Mouse (Mus musculus): Measurements from ENCODE around the gene Paqr4. TPM values are rescaled to one million over a fixed set of nuclear protein-coding genes. Genes with fewer than 3 reads are reported as not detected.
A peak's percentile ranks its signal among the peaks of the same experiment; 100 is the strongest.

Gene Paqr4
- polyA plus RNA-seq, 1 experiment from 2014 or later, result 26.3 TPM

DNA sequence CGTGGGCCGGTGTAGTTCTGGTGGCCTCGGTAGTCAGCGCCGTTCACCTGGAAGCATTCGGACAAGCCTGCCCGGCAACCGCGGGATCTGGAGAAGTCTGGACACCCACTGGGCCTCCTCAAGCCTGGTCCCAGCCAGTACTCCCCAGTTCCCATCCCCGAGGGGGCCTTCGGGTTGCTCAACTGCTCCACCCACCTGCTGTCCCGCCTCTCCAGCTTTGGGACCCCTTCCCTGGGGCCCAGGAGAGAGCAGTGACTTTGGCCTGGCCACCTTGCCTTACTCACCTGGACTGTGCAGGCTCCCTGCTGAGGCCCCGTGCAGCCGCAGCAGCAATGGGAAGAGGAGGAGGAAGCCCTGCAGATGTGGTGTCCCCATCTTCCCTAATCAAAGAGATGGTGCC, 4.0 kb upstream of the Paqr4 start:
- DNase-seq (ENCODE audit: low spot score) (peak; percentile 33), ATAC-seq (ENCODE audit: low FRiP score, low TSS enrichment) (no peak)
- no peaks in the 10 kb centered on the region for H3K36me3 ChIP-seq (ENCODE audit: control insufficient read depth, insufficient read depth, low read length)
- H3K27me3 ChIP-seq (ENCODE audit: control insufficient read depth, insufficient read depth, low read length), result peaks cover 8% of the 10 kb centered on the region; the same call in 1 of the 2 replicates
- H3K9me3 ChIP-seq (ENCODE audit: control insufficient read depth, low read length), result no peaks in the 10 kb centered on the region
- peaks cover 17% of the 10 kb centered on the region; the same call in 1 of the 2 replicates for H3K4me1 ChIP-seq (replicated peaks; ENCODE audit: control insufficient read depth, insufficient read depth)
- H3K9ac ChIP-seq (ENCODE audit: low read length), result no peak overlapping the region
- no peak overlapping the region for H3K27ac ChIP-seq (replicated peaks)
- 12% methylated on average over 14 of the region's 14 CpGs for WGBS
- no peak overlapping the region for H3K4me3 ChIP-seq (ENCODE audit: low read depth, low read length)
- TF ChIP-seq EP300 (optimal IDR thresholded peaks at IDR 0.05), result no peak
- TF ChIP-seq CTCF (IDR thresholded peaks at IDR 0.05; ENCODE audit: low read depth), result no peak
- H3K4me2 ChIP-seq (replicated peaks; ENCODE audit: low read depth), result peak overlapping the region; percentile 43; the same call in 1 of the 2 replicates

DNA sequence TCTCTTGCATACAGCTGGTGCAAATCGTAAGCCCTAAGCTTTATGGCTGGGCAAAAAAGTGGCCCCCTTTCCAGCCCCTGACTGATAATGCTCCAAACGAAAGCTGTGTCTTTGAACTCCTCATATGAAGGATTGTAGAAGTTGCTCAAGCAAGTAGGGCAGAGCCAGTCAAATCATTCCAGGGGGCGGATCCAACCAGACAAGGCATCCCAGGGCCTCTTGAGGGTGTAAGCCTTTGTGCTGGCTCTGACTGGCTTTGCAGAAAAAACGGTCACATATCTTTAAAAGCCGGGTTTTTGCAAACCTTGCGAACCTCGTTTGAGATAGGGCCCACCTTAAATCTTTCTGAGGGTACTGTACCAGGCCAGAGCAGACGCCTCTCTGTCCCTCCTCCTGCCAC, 3.4 kb upstream of the Paqr4 start:
- no peaks in the 10 kb centered on the region for H3K36me3 ChIP-seq (ENCODE audit: control insufficient read depth, insufficient read depth, low read length)
- WGBS, result 34% methylated on average over 8 of the region's 8 CpGs
- TF ChIP-seq CTCF (IDR thresholded peaks at IDR 0.05; ENCODE audit: low read depth) (no peak), EP300 (optimal IDR thresholded peaks at IDR 0.05) (no peak)
- H3K4me3 ChIP-seq (ENCODE audit: low read depth, low read length), result no peak overlapping the region
- no peak for DNase-seq (ENCODE audit: low spot score)
- no peak overlapping the region for H3K27ac ChIP-seq (replicated peaks)
- H3K9ac ChIP-seq (ENCODE audit: low read length), result no peak overlapping the region
- H3K9me3 ChIP-seq (ENCODE audit: control insufficient read depth, low read length), result no peaks in the 10 kb centered on the region
- no peak overlapping the region for H3K4me2 ChIP-seq (replicated peaks; ENCODE audit: low read depth)
- H3K27me3 ChIP-seq (ENCODE audit: control insufficient read depth, insufficient read depth, low read length), result peaks cover 8% of the 10 kb centered on the region; the same call in 1 of the 2 replicates
- H3K4me1 ChIP-seq (replicated peaks; ENCODE audit: control insufficient read depth, insufficient read depth), result peaks cover 15% of the 10 kb centered on the region; the same call in 1 of the 2 replicates
- ATAC-seq (ENCODE audit: low FRiP score, low TSS enrichment), result no peak

DNA sequence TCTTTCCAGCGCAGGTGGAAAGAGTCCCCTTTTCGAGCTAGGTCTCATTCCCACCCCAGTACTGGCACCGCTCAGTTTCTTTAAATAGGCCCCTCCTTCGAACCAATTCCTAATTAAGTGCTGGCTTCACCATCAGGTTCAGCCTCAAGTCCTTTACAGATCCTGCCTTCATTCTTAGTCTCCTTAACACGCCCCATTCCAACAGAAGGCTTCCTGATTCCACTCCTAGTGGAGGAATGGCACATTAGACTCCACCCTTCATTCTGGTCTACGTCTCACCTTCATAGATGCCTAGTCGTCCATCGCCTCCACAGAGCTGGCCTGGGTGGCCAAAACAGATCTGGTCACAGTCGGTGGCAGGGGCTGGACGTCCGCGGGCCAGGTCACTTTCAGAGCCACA, 2.3 kb upstream of the Paqr4 start:
- TF ChIP-seq EP300 (optimal IDR thresholded peaks at IDR 0.05) (no peak), CTCF (IDR thresholded peaks at IDR 0.05; ENCODE audit: low read depth) (peak; percentile 9)
- Histone ChIP-seq H3K27me3 (ENCODE audit: control insufficient read depth, insufficient read depth, low read length) (peaks cover 8% of the 10 kb centered on the region; the same call in 1 of the 2 replicates), H3K4me3 (ENCODE audit: low read depth, low read length) (peak overlapping the region; percentile 22), H3K4me2 (replicated peaks; ENCODE audit: low read depth) (peak overlapping the region; percentile 42), H3K9me3 (ENCODE audit: control insufficient read depth, low read length) (no peaks in the 10 kb centered on the region), H3K9ac (ENCODE audit: low read length) (no peak overlapping the region), H3K36me3 (ENCODE audit: control insufficient read depth, insufficient read depth, low read length) (no peaks in the 10 kb centered on the region), H3K4me1 (replicated peaks; ENCODE audit: control insufficient read depth, insufficient read depth) (peaks cover 17% of the 10 kb centered on the region; the same call in 1 of the 2 replicates), H3K27ac (replicated peaks) (0 out of 2 replicates have a peak overlapping the region, but pooled peaks have one; percentile 58)
- WGBS, result 55% methylated on average over 12 of the region's 12 CpGs
- ATAC-seq (ENCODE audit: low FRiP score, low TSS enrichment), result no peak
- no peak for DNase-seq (ENCODE audit: low spot score)

DNA sequence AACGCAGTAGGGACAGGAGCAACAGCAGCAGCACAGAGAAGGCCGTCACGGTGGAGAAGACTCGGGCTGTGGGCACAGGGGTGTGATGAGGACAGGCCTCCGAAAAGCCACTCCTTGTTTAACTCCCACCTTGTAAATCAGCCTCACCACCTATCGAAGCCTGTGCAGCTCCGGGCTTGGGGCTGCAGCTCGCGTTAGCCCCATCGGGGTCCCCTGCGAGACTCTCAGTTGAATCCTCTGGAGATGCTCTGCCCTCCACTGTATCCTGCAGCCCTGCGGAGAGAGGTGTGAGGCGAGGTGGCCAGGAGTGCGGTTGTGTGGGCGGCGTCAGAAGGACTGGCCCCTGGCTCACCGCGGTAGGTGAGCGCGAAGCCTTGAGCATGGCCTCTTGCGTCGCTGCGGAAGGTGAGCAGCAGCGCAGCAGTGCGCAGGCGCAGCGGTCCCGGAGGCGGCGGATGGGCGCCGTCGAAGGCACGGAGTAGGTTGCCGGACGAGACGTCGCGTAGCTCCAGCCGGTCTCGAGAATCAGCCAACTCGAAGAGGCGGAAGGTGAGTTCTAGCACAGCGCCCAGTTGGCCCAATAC, 1.6 kb upstream of the Paqr4 start:
- Histone ChIP-seq H3K27ac (replicated peaks) (0 out of 2 replicates have a peak overlapping the region, but pooled peaks have one; percentile 58), H3K36me3 (ENCODE audit: control insufficient read depth, insufficient read depth, low read length) (no peaks in the 10 kb centered on the region), H3K27me3 (ENCODE audit: control insufficient read depth, insufficient read depth, low read length) (peaks cover 8% of the 10 kb centered on the region; the same call in 1 of the 2 replicates), H3K4me2 (replicated peaks; ENCODE audit: low read depth) (peak overlapping the region; percentile 42), H3K4me1 (replicated peaks; ENCODE audit: control insufficient read depth, insufficient read depth) (peaks cover 17% of the 10 kb centered on the region; the same call in 1 of the 2 replicates), H3K9ac (ENCODE audit: low read length) (no peak overlapping the region), H3K4me3 (ENCODE audit: low read depth, low read length) (peak overlapping the region; percentile 22), H3K9me3 (ENCODE audit: control insufficient read depth, low read length) (no peaks in the 10 kb centered on the region)
- DNase-seq (ENCODE audit: low spot score) (peak; percentile 58), ATAC-seq (ENCODE audit: low FRiP score, low TSS enrichment) (no peak)
- 8% methylated on average over 44 of the region's 44 CpGs for WGBS
- no peak for TF ChIP-seq CTCF (IDR thresholded peaks at IDR 0.05; ENCODE audit: low read depth)
- no peak for TF ChIP-seq EP300 (optimal IDR thresholded peaks at IDR 0.05)

DNA sequence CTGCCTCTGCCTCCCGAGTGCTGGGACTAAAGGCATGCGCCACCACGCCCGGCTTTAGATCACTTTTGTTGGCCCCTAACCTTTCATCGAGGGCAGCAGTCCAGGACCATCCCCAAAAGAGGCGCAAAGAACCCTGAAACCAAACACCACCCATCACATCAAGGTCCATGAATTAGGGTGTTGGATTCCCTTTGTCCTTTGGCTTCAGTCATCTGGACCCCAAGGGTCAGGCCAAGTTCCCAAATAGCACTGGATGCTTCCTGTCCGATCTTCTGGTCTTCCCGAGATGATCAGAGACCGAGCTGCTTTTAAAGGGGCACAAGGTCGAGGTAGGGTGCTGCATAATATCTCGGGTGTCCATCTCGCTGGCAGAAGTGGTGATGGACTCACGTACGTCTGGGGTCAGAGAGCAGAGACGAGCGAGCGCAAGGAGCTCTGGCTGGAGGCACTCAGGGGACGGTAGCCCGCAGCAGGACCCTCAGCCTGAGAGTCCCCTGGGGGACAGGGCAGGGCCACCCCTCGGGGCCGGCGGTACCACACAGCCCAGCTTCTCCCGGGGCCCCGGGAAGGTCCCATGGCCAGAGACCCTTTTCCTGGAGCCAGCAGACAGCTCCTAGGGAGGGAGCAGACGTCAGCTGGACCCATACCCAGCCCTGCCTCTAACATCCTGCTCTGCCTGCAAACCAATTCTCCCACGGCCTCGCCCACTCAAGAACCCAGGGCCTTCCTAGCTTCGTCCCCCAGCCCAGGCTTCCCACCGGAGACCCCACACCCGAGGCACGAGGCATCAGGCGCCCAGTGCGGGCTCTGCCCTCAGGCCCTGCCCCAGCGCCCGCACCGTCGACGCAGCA, 917 bp upstream of the Paqr4 start:
- Histone ChIP-seq H3K9ac (ENCODE audit: low read length) (no peak overlapping the region), H3K4me2 (replicated peaks; ENCODE audit: low read depth) (peak overlapping the region; percentile 42; the same call in 1 of the 2 replicates), H3K4me3 (ENCODE audit: low read depth, low read length) (no peak overlapping the region; the same call in 1 of the 2 replicates), H3K9me3 (ENCODE audit: control insufficient read depth, low read length) (no peaks in the 10 kb centered on the region), H3K36me3 (ENCODE audit: control insufficient read depth, insufficient read depth, low read length) (no peaks in the 10 kb centered on the region), H3K4me1 (replicated peaks; ENCODE audit: control insufficient read depth, insufficient read depth) (peaks cover 17% of the 10 kb centered on the region; the same call in 1 of the 2 replicates), H3K27me3 (ENCODE audit: control insufficient read depth, insufficient read depth, low read length) (peaks cover 8% of the 10 kb centered on the region; the same call in 1 of the 2 replicates), H3K27ac (replicated peaks) (no peak overlapping the region)
- WGBS, result 48% methylated on average over 34 of the region's 38 CpGs
- no peak for ATAC-seq (ENCODE audit: low FRiP score, low TSS enrichment)
- DNase-seq (ENCODE audit: low spot score), result no peak
- TF ChIP-seq EP300 (optimal IDR thresholded peaks at IDR 0.05) (no peak), CTCF (IDR thresholded peaks at IDR 0.05; ENCODE audit: low read depth) (no peak)

Measured in stomach, postnatal 0 days (tissue).